In the genomic region with DNA sequence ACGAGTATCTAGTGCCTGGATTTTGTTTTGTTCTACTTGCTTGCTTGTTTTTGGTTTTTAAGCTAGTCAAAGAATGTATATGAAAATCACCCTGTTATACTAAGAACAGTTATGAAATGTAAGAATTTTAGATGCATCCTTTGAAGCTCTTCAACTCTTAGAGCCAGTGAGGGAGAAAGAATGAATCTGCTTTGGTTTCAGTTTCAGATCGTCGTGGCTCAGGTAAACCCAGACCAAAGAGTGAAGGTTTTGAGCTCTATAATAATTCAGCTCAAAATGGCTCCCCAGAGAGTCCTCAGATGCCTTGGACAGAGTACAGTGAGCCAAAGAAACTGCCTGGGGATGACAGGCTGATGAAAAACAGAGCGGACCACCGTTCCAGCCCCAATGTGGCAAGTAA, we compare ENCODE assay signal across 20 mouse cellular contexts.
DNase-seq lines count a peak whose midpoint lies in the region; ATAC-seq and TF ChIP-seq lines count a peak whose summit lies in the region.
"Had no signal": no experiment of that assay in that cellular context is flagged by ENCODE, and none has a peak within 500 bp of the region (broad histone marks: within the 10 kb centered on the region; RNA-seq: fewer than 3 reads in every experiment).

No protein-coding gene starts in this region.

- no peaks in the 10 kb centered on the region for H3K4me1 ChIP-seq in liver, embryonic 12.5 days
- H3K4me1 ChIP-seq: embryonic facial prominence, embryonic 13.5 days; forebrain, embryonic 13.5 days; hindbrain, embryonic 10.5 days had no signal

- H3K36me3 ChIP-seq in liver, embryonic 12.5 days = peaks cover 11% of the 10 kb centered on the region; the same call in 1 of the 2 replicates

- 67% methylated on average over 5 of the region's 5 CpGs for WGBS in liver, embryonic 12.5 days (ENCODE audit: insufficient replicate concordance)

- peak overlapping the region; percentile 34; the same call in 1 of the 2 replicates for H3K4me3 ChIP-seq in gastrocnemius, adult 2 months
- no peak overlapping the region for H3K4me3 ChIP-seq in liver, embryonic 12.5 days
- H3K4me3 ChIP-seq: embryonic facial prominence, embryonic 13.5 days; forebrain, embryonic 13.5 days; heart, adult 2 months; heart, embryonic 12.5 days; hindbrain, embryonic 10.5 days had no signal

- peak overlapping the region; percentile 13; the same call in 1 of the 2 replicates for H3K27ac ChIP-seq in gastrocnemius, adult 2 months
- H3K27ac ChIP-seq in liver, embryonic 12.5 days = no peak overlapping the region
- H3K27ac ChIP-seq: embryonic facial prominence, embryonic 13.5 days; forebrain, embryonic 13.5 days; heart, adult 2 months; hindbrain, embryonic 10.5 days; hindbrain, embryonic 14.5 days had no signal

- no peak overlapping the region for H3K9ac ChIP-seq in liver, embryonic 12.5 days
- H3K9ac ChIP-seq: embryonic facial prominence, embryonic 13.5 days; forebrain, embryonic 13.5 days; forebrain, postnatal 0 days; heart, embryonic 12.5 days; hindbrain, embryonic 14.5 days had no signal

- no peaks in the 10 kb centered on the region for H3K9me3 ChIP-seq in liver, embryonic 12.5 days (replicated peaks)
- H3K9me3 ChIP-seq: embryonic facial prominence, embryonic 13.5 days; forebrain, embryonic 13.5 days; heart, embryonic 12.5 days; hindbrain, embryonic 10.5 days had no signal

- no peak overlapping the region for H3K4me2 ChIP-seq in liver, embryonic 12.5 days
- H3K4me2 ChIP-seq: embryonic facial prominence, embryonic 13.5 days; forebrain, embryonic 13.5 days; heart, embryonic 12.5 days; hindbrain, embryonic 14.5 days had no signal

- TF ChIP-seq CTCF in gastrocnemius, adult 2 months (IDR thresholded peaks at IDR 0.05) = no peak

- H3K27me3 ChIP-seq in liver, embryonic 12.5 days (replicated peaks) = no peaks in the 10 kb centered on the region
- H3K27me3 ChIP-seq: embryonic facial prominence, embryonic 13.5 days; forebrain, embryonic 13.5 days; heart, embryonic 12.5 days had no signal

- intact Hi-C loops in gastrocnemius, adult 2 months (cut with DNase I) = no loop called here

- peak; percentile 68 for ATAC-seq in CD4-positive, CD25-positive, alpha-beta regulatory T cell, adult 4 months
- ATAC-seq in activated CD4-positive, CD25-positive, alpha-beta regulatory T cell, adult 4 months = peak; percentile 81
- ATAC-seq in liver, embryonic 12.5 days = no peak
- ATAC-seq: forebrain, embryonic 13.5 days; forebrain, postnatal 0 days had no signal

- DNase-seq in gastrocnemius, adult 2 months = no peak
- no peak for DNase-seq in gastrocnemius, adult 8-10 months (ENCODE audit: low spot score in 2 of 2)
- DNase-seq in mesoderm, embryonic 11.5 days (ENCODE audit: low read depth, low spot score) = peak; percentile 26
- DNase-seq in urinary bladder, postnatal 4 days (ENCODE audit: low spot score in 2 of 2) = no peak
- DNase-seq: adrenal gland, postnatal 10 days; cerebellum, adult 11-12 months; cerebellum, adult 9-11 months; cerebellum, postnatal 36 days; forebrain, postnatal 0 days; gastrocnemius, postnatal 10 days; heart, adult 2 months; kidney, adult 18-20 months had no signal
